Mouse (Mus musculus) hindbrain, postnatal 0 days (tissue): ENCODE results near the gene Tle3. TPM values are rescaled to one million over a fixed set of nuclear protein-coding genes. Genes with fewer than 3 reads are reported as not detected.
A peak's percentile ranks its signal among the peaks of the same experiment; 100 is the strongest.

Experiments
- ATAC-seq: fragments of 200-750 bp; cut with Nextera tagmentation; 2 replicates; pipeline ENCODE4 v1.8.0; 2017; ENCODE audit warnings: mild to moderate bottlenecking, moderate TSS enrichment, moderate library complexity
- DNase-seq: peaks from one replicate; pipeline ENCODE4 v3.0.0-alpha.2; 2015; ENCODE audit warnings: low spot score
- H3K27ac ChIP-seq: fragments of 300-500 bp; sonication (generic); 2 replicates; pipeline ENCODE4 v1.5.1; 2014; ENCODE audit warnings: mild to moderate bottlenecking
- H3K27me3 ChIP-seq: fragments of 300-500 bp; sonication (generic); 2 replicates; pipeline ENCODE4 v1.6.1; 2014; ENCODE audit warnings: low read length, mixed read lengths; ENCODE audit not compliant: insufficient read depth
- H3K36me3 ChIP-seq: fragments of 300-500 bp; sonication (generic); 2 replicates; pipeline ENCODE4 v1.6.1; 2014; ENCODE audit warnings: low read length, mixed read lengths; ENCODE audit not compliant: insufficient read depth
- H3K4me1 ChIP-seq: fragments of 300-500 bp; sonication (generic); 2 replicates; pipeline ENCODE4 v1.6.1; 2014; ENCODE audit warnings: antibody characterized with exemption, low read length, mixed read lengths; ENCODE audit not compliant: insufficient read depth
- H3K4me2 ChIP-seq: fragments of 300-500 bp; sonication (generic); 2 replicates; pipeline ENCODE4 v1.6.1; 2014; ENCODE audit warnings: low read depth, mild to moderate bottlenecking, low read length, moderate library complexity, mixed read lengths
- H3K4me3 ChIP-seq: fragments of 300-500 bp; sonication (generic); 2 replicates; pipeline ENCODE4 v1.5.1; 2014; ENCODE audit warnings: low read length
- H3K9ac ChIP-seq: fragments of 300-500 bp; sonication (generic); replicated peaks from 2 replicates; pipeline ENCODE4 v1.6.1; 2014; ENCODE audit warnings: mild to moderate bottlenecking, low read length, moderate library complexity, mixed read lengths
- H3K9me3 ChIP-seq: fragments of 300-500 bp; sonication (generic); 2 replicates; pipeline ENCODE4 v1.6.1; 2016; ENCODE audit warnings: low read length, mixed read lengths
- CTCF ChIP-seq: IDR thresholded peaks from 2 replicates; pipeline ENCODE4 v1.5.1; 2016; ENCODE audit warnings: antibody characterized with exemption, control low read depth, low read depth
- WGBS: fragments of 180-500 bp; shearing (Covaris S2); extraction: QIAGEN DNeasy Blood & Tissue Kit; methylation state at CpG from one replicate; pipeline ENCODE4 v1.1.7; 2014; 5-methylcytosine and 5-hydroxymethylcytosine counted together
- polyA plus RNA-seq: library from polyadenylated mRNA; unstranded; fragments of >200 nt; fragmentation: Nextera tagmentation; extraction: Ambion mirVana; gene quantifications from 2 replicates; pipeline ENCODE4 v1.2.1, GENCODE M21; 2015
- total RNA-seq: library from RNA; depleted of rRNA; stranded (reverse); fragments of >200 nt; gene quantifications from 2 replicates; pipeline ENCODE4 v1.2.3, GENCODE M21; 2014

The Tle3 gene
- total and polyA plus RNA-seq, 2 experiments from 2014 or later: 17.7 to 81.3 TPM

DNA sequence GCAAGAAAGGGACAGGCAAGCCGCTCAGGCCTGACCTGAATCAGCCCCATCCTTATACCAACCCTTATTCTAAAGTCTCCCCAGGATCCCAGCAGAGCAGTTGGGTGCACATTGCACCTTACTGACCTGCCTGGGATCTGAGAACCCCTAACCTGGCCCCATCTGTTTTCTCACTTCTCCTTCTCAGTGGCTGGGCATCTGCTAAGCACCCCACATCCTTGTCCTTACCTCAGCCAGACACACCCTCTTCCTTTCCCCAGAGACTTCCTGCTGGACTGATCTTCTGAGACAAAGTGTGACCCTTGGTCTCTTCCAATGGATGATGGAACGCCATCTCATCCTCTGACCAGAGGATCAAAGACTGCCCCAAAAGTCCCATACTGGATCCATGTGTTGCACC, 74.8 kb downstream of the Tle3 start:
- Histone ChIP-seq H3K36me3 (no peaks in the 10 kb centered on the region), H3K4me3 (no peak overlapping the region), H3K27me3 (no peaks in the 10 kb centered on the region), H3K9ac (no peak overlapping the region), H3K4me2 (no peak overlapping the region), H3K4me1 (no peaks in the 10 kb centered on the region), H3K9me3 (no peaks in the 10 kb centered on the region), H3K27ac (no peak overlapping the region)
- no peak for TF ChIP-seq CTCF
- ATAC-seq: no peak
- 85% methylated on average over 2 of the region's 2 CpGs for whole genome bisulfite sequencing
- DNase-seq: no peak

DNA sequence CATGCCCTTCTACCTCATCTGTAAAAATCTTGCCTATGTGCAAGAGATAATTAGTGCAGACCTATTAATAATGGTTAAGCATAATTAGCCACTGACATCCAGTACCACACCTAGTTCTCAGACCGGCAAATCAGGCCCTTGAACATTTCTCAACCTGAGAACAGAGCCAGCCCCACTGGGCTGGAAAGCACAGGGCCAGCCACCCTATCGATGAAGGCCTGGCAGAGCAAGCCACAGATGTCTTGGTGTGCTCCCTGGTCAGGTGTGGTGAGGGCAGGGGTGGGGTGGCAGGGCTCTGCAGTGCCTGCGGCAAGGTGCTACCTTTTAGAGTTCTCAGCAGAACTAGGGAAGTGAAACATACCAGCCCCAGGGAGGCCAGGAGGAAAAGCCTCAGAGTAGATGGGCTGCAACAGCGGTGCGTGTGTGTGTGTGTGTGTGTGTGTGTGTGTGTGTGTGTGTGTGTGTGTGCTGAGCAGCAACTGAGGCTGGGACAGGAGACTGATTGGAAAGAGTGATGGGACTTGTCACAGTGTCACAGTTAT, 77.3 kb downstream of the Tle3 start:
- TF ChIP-seq CTCF: no peak

GRCm38 (mm10) chr9:61452081-61452480, 79.9 kb downstream of the Tle3 start:
- Histone ChIP-seq H3K27ac (no peak overlapping the region), H3K4me2 (no peak overlapping the region), H3K9ac (no peak overlapping the region), H3K36me3 (no peaks in the 10 kb centered on the region), H3K4me1 (no peaks in the 10 kb centered on the region), H3K27me3 (no peaks in the 10 kb centered on the region), H3K9me3 (no peaks in the 10 kb centered on the region), H3K4me3 (no peak overlapping the region)
- DNase-seq (no peak), ATAC-seq (no peak)
- no peak for TF ChIP-seq CTCF
- 81% methylated on average over 1 of the region's 1 CpGs for WGBS

More for the DNA sequence above, 77.3 kb downstream of the Tle3 start:
- ATAC-seq: no peak
- Histone ChIP-seq H3K9ac (no peak overlapping the region), H3K4me1 (no peaks in the 10 kb centered on the region), H3K4me2 (no peak overlapping the region), H3K4me3 (no peak overlapping the region), H3K27me3 (no peaks in the 10 kb centered on the region), H3K36me3 (no peaks in the 10 kb centered on the region), H3K27ac (no peak overlapping the region), H3K9me3 (no peaks in the 10 kb centered on the region)
- no peak for DNase-seq
- 70% methylated on average over 5 of the region's 5 CpGs for WGBS

GRCm38 (mm10) chr9:61455861-61456261, 83.7 kb downstream of the Tle3 start:
- Histone ChIP-seq H3K9ac (no peak overlapping the region), H3K27me3 (no peaks in the 10 kb centered on the region), H3K4me1 (0 out of 2 replicates have a peak, but pooled peaks cover 6% of the 10 kb centered on the region), H3K4me3 (no peak overlapping the region), H3K9me3 (no peaks in the 10 kb centered on the region), H3K4me2 (no peak overlapping the region), H3K36me3 (no peaks in the 10 kb centered on the region), H3K27ac (no peak overlapping the region)
- ATAC-seq: no peak
- DNase-seq: no peak
- 75% methylated on average over 6 of the region's 6 CpGs for WGBS
- TF ChIP-seq CTCF: no peak

DNA sequence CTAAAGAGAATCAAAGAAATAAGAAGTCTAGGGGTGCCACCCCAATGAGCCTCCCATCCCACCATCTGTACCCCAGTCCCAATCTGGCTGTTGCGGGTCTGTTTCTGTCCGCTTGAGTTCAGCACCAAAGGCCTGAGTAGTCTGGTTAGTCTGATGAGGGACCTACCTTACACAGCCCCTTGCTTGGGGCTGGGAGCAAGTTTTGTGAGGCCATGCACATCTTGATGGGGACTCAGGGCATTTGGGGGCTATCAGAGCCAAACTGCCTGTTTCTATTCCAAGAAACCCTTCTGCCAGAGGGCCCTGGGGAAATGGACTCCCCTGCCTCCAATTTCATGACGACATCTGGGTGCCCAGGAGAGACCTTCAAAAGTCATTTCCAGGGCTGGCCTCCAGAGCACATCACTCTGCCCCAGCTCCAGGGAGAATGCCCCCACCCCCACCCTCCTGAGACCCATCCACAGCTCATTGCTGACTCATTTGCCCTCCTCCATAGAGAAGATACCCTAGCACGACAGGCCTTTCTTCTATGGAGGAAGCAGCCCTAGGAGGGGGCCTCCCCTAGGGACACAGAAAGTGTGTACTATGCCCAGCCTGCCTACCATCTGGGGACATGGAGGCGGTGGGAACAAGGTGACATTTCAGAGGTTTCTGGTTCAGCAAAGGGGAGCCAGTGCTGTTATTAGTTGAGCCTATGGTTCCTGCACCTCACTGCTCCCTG, 84.4 kb downstream of the Tle3 start:
- no peak for ATAC-seq
- Histone ChIP-seq H3K4me2 (no peak overlapping the region), H3K36me3 (no peaks in the 10 kb centered on the region), H3K27ac (no peak overlapping the region), H3K9ac (no peak overlapping the region), H3K27me3 (no peaks in the 10 kb centered on the region), H3K4me1 (0 out of 2 replicates have a peak, but pooled peaks cover 6% of the 10 kb centered on the region), H3K4me3 (no peak overlapping the region), H3K9me3 (no peaks in the 10 kb centered on the region)
- 63% methylated on average over 5 of the region's 5 CpGs for WGBS
- TF ChIP-seq CTCF: no peak
- no peak for DNase-seq

- Histone ChIP-seq H3K9ac (no peak overlapping the region), H3K4me2 (no peak overlapping the region), H3K27me3 (no peaks in the 10 kb centered on the region), H3K27ac (no peak overlapping the region), H3K4me3 (no peak overlapping the region), H3K36me3 (no peaks in the 10 kb centered on the region), H3K4me1 (0 out of 2 replicates have a peak, but pooled peaks cover 6% of the 10 kb centered on the region), H3K9me3 (no peaks in the 10 kb centered on the region)
- 35% methylated on average over 10 of the region's 10 CpGs for WGBS
- DNase-seq (peak; percentile 59), ATAC-seq (no peak; the same call in 1 of the 2 replicates)
- no peak for TF ChIP-seq CTCF
Measured at GRCm38 (mm10) chr9:61457162-61457523, 85.0 kb downstream of the Tle3 start.

DNA sequence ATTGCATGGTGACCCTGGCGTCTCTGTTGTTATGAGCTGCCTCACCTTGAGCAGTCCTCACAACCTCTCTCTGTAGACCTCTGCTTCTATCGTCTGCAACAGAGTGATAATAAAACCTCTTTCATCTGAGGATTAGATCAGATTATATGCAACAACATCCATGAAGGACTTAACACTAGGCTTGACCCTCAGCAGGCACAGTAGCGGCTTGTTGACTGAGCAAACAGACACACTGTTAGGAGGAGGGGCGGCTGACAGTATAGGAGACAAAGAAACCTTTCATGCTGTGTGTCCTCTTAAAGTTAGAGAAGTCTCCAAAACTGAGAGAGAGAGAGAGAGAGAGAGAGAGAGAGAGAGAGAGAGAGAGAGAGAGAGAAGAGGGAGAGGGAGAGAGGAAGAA, 89.7 kb downstream of the Tle3 start:
- no peak overlapping the region for H3K4me2 ChIP-seq
- H3K9ac ChIP-seq: no peak overlapping the region
- H3K27ac ChIP-seq: no peak overlapping the region
- peaks cover 8% of the 10 kb centered on the region; the same call in 1 of the 2 replicates for H3K9me3 ChIP-seq
- 48% methylated on average over 4 of the region's 4 CpGs for WGBS
- H3K4me3 ChIP-seq: no peak overlapping the region
- TF ChIP-seq CTCF: no peak
- H3K27me3 ChIP-seq: no peaks in the 10 kb centered on the region
- H3K4me1 ChIP-seq: 0 out of 2 replicates have a peak, but pooled peaks cover 6% of the 10 kb centered on the region
- DNase-seq (no peak), ATAC-seq (no peak)
- H3K36me3 ChIP-seq: no peaks in the 10 kb centered on the region
